Mouse (Mus musculus) frontal cortex, postnatal 36 days (tissue): ENCODE results near the gene Asl.
A peak's percentile ranks its signal among the peaks of the same experiment; 100 is the strongest.
"Not testable (repeated sequence)": the region's sequence is repeated elsewhere in the genome, so short reads cannot be mapped to it uniquely, and the experiment has no call there.

Experiments used
- DNase-seq, 2 experiments: peaks; one replicate each; pipeline ENCODE4 v3.0.0; 2022; ENCODE audit warnings: low spot score in 2 of 2

The Asl gene

GRCm38 (mm10) chr5:130046100-130046499 lies 17.1 kb upstream of the Asl start:
- no peak for DNase-seq

GRCm38 (mm10) chr5:130044201-130044695 lies 15.2 kb upstream of the Asl start:
- peak in 1 of 2 experiments; percentile 49 for DNase-seq

GRCm38 (mm10) chr5:130043741-130044140 lies 14.7 kb upstream of the Asl start:
- no peak for DNase-seq

- DNase-seq: no peak
Observed at GRCm38 (mm10) chr5:130041262-130041661, 12.2 kb upstream of the Asl start.

- DNase-seq: no peak
Observed at GRCm38 (mm10) chr5:130040797-130041196, 11.8 kb upstream of the Asl start.

GRCm38 (mm10) chr5:130037752-130038455 lies 8.9 kb upstream of the Asl start:
- DNase-seq: peak; percentile 32 to 64

GRCm38 (mm10) chr5:130036300-130036699 lies 7.3 kb upstream of the Asl start:
- DNase-seq: not testable (repeated sequence)

- DNase-seq: no peak
Observed at GRCm38 (mm10) chr5:130033869-130034268, 4.8 kb upstream of the Asl start.

- DNase-seq: no peak
Observed at GRCm38 (mm10) chr5:130031410-130032390, 2.7 kb upstream of the Asl start.

GRCm38 (mm10) chr5:130027696-130028095 lies 1.4 kb downstream of the Asl start:
- no peak for DNase-seq

- DNase-seq: no peak
Observed at GRCm38 (mm10) chr5:130027134-130027533, 1.9 kb downstream of the Asl start.

- DNase-seq: peak; percentile 66 to 70
Observed at GRCm38 (mm10) chr5:130023767-130024539, 5.1 kb downstream of the Asl start.

- no peak for DNase-seq
Observed at GRCm38 (mm10) chr5:130023067-130023766, 5.8 kb downstream of the Asl start.

GRCm38 (mm10) chr5:130022366-130022765 lies 6.7 kb downstream of the Asl start:
- no peak for DNase-seq

- DNase-seq: no peak
Observed at GRCm38 (mm10) chr5:130021361-130021966, 7.6 kb downstream of the Asl start.

GRCm38 (mm10) chr5:130019461-130019860 lies 9.6 kb downstream of the Asl start:
- no peak for DNase-seq

GRCm38 (mm10) chr5:130015104-130015503 lies 13.9 kb downstream of the Asl start:
- DNase-seq: no peak

GRCm38 (mm10) chr5:130010961-130011360 lies 18.1 kb downstream of the Asl start:
- DNase-seq: no peak

- DNase-seq: no peak
Observed at GRCm38 (mm10) chr5:130009784-130010183, 19.3 kb downstream of the Asl start.

GRCm38 (mm10) chr5:130008034-130008590 lies 20.9 kb downstream of the Asl start:
- DNase-seq: no peak
